Mouse (Mus musculus): Measurements from ENCODE around the gene Erich4.

Erich4 gene

GRCm38 (mm10) chr7:25615706-25616011, at the start of gene Erich4:
Gene Erich4 (minus strand): TSS chr7:25615892.
- DNase-seq: no peak

- DNase-seq: peak; percentile 99
These were observed 43.2 kb upstream of the Erich4 start, which contains the start of the genes Bckdha and Exosc5 for GRCm38 (mm10) chr7:25658657-25659472. Gene Bckdha (minus strand): TSS chr7:25658981. Gene Exosc5 (plus strand): TSS chr7:25659164.

GRCm38 (mm10) chr7:25657785-25658184, 42.1 kb upstream of the Erich4 start:
- DNase-seq: no peak

- DNase-seq: no peak
These were observed 40.1 kb upstream of the Erich4 start for GRCm38 (mm10) chr7:25655601-25656428.

- DNase-seq: no peak
These were observed 36.6 kb upstream of the Erich4 start for GRCm38 (mm10) chr7:25652244-25652759.

GRCm38 (mm10) chr7:25651281-25651680, 35.6 kb upstream of the Erich4 start:
- DNase-seq: peak in 1 of 2 experiments; percentile 39

- peak in 1 of 2 experiments; percentile 39 for DNase-seq
These were observed 34.1 kb upstream of the Erich4 start for GRCm38 (mm10) chr7:25649839-25650238.

GRCm38 (mm10) chr7:25647574-25648123, 32.0 kb upstream of the Erich4 start:
- no peak for DNase-seq

GRCm38 (mm10) chr7:25645074-25645473, 29.4 kb upstream of the Erich4 start:
- DNase-seq: no peak

GRCm38 (mm10) chr7:25644631-25645030, 28.9 kb upstream of the Erich4 start:
- no peak for DNase-seq

- DNase-seq: no peak
These were observed 28.4 kb upstream of the Erich4 start for GRCm38 (mm10) chr7:25644136-25644535.

- no peak for DNase-seq
These were observed 24.1 kb upstream of the Erich4 start for GRCm38 (mm10) chr7:25639754-25640153.

- no peak for DNase-seq
These were observed 21.4 kb upstream of the Erich4 start for GRCm38 (mm10) chr7:25637099-25637498.

- peak in 1 of 2 experiments; percentile 64 for DNase-seq
These were observed 20.7 kb upstream of the Erich4 start for GRCm38 (mm10) chr7:25636373-25636772.

GRCm38 (mm10) chr7:25632679-25633078, 17.0 kb upstream of the Erich4 start:
- DNase-seq: no peak

GRCm38 (mm10) chr7:25628323-25628620, 12.6 kb upstream of the Erich4 start:
- no peak for DNase-seq

- peak; percentile 81 to 85 for DNase-seq
These were observed 12.0 kb upstream of the Erich4 start for GRCm38 (mm10) chr7:25627431-25628322.

- peak; percentile 49 to 74 for DNase-seq
These were observed 11.1 kb upstream of the Erich4 start, which contains the start of gene B3gnt8 for GRCm38 (mm10) chr7:25626509-25627430. Gene B3gnt8 (plus strand): TSS chr7:25626654.

- DNase-seq: peak in 1 of 2 experiments; percentile 56
These were observed 10.0 kb upstream of the Erich4 start for GRCm38 (mm10) chr7:25625594-25626250.

GRCm38 (mm10) chr7:25624851-25625250, 9.2 kb upstream of the Erich4 start:
- peak in 1 of 2 experiments; percentile 76 for DNase-seq

Measured in lung, postnatal 4 days (tissue).